Mouse (Mus musculus) right cerebral cortex, postnatal 14 days (tissue): Measurements from ENCODE around the gene Nppc.

Source experiments
- DNase-seq: peaks from one replicate; pipeline ENCODE4 v3.0.0; 2022

Nppc gene

DNA sequence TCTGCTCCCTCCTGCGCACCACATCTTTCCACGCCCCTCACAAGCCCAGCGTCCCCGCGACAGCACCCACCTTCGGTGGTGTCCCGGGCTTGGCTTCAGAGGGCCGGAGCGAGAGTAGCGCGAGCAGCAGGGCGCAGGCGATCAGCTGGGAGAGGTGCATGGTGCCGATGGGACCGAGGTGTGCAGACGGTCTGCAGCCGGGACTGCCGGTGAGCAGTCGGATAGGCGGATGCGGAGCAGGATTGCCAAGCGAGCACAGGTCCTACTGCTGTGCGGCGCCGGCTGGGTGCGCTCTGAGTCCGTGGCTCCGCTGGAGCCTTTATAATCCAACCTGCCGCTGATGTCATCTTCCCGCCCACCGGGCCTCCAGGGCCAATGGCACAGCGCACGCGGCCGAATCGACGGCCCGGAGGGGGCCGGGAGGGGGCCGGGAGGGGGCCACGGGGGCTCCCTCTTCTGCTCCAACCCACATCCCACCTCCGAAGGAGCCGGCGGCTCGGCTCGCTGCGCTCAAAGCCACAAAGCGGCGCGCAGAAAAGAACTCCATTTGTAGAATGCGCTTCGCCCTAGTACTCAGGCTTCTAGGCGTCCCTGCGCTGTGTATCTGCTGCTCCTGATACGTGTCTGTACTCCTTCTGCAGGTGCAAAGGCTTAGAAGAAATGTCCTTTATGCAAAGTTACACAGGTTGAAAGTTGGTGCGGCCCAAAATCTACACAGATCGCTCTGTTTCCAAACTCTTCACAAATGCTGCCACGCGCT lies at the start of gene Nppc:
Nppc (minus strand) TSS at position 293 of the 760 bp plus-strand sequence.
- peak; percentile 82 for DNase-seq

DNA sequence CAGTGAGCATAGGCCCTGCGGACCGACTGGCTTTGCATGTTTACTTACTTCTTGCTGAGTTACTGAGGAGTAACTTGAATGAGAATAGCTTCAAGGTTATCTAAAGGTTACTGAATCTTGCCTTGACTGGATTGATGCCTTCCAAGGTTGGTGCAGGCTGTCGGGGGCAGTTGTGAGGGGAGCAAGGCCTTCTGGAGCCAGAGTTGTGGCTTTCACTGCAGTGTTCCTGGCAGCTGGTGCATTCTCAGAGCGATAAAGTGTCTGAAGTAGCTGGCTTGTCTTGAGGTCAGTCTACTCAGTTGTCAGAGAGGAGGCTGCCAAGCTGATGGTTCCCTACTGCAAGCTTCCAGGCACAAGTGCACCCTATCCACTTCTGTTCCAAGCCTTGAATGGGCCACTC lies 49.0 kb upstream of the Nppc start:
- DNase-seq: no peak

DNA sequence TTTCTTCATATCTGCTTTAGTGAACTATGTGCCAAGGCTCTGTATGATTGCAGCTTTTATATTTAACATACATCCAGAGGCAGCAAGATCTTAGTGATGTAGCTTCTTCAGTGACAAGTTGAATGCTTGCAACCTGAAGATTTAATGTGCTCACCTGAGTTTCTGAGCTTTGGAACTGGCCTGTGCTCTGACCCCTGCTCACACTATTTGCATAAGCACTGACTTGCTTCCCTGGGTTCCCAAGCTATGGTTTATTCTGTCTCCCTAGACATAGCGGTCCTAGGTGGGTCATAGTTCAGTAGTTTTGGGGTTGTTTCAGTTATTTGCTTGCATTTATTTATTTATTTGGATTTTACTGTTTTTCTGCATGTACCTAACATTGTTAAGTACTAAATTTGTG lies 47.8 kb upstream of the Nppc start:
- DNase-seq: no peak

DNA sequence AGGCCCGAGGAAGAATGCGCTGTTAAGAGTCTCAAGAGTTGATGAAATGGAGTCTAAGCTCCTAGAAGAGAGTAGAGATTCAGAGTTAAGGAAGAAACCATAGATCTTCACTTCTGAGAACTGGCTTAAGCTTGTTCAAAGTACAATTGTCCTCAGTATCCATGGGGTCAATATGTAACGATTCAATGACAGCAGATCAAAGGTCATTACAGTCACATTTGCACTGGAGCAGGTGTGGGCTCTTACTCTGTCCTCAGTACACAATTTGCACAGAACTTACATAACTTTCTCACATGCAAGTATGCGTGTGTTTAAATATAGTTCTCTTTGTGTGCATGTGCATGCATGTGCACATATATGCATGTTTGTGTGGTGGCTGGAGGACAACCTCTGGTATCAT lies 42.7 kb upstream of the Nppc start:
- DNase-seq: no peak

DNA sequence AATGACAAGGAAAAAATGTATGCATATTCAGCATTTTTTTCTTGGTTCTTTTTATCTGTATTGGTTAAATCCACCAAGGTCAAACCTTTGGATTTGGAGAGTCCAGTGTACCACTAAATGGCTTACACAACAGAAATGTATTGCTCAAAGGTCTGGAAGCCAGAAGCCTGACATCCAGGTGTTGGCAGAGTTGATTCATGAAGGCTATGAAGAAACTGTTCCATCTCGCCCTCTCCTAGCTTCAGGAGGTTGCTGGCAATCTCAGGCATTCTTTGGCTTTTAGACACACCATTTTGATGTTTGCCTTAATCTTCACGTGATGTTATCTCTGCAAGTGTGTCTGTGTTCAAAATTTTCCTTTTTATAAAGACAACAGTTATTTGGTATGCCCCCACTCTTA lies 41.7 kb upstream of the Nppc start:
- DNase-seq: no peak

DNA sequence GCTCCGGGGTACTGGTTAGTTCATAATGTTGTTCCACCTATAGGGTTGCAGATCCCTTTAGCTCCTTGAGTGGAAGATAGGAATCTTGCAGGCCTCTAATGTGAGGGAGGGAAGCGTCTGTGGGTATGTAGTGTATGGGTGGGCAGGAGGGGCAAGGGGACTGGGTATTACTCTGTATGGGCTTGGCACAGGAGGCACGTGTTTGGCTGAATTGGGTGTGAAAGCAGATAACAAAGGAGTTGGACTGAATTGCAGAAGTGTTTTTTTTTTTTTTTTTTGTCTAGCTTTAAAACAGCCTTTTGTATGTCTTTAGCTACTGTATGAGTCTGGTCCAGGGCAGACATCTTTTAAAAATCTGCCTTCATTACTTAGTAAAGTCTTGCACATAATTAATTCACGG lies 39.2 kb upstream of the Nppc start:
- DNase-seq: no peak

DNA sequence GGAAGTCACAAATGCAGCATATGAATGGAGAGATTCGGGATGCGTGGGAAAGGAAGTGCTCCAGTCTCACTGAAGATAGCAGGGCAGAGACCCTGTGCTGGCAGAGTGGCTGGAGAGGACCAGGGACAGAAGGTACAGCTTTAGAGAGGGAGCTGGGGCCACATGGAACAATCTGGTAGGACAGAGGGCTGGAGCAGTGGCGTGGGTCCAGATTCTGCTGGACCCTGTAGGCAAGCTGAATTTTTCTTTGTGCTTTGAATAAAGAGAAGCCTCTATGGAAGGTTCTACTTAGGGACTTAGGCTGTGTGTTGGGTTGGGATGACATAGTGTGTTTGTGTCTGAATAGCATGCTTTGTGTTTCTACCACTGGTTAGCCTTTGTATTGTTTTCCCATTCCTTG lies 35.1 kb upstream of the Nppc start:
- no peak for DNase-seq

DNA sequence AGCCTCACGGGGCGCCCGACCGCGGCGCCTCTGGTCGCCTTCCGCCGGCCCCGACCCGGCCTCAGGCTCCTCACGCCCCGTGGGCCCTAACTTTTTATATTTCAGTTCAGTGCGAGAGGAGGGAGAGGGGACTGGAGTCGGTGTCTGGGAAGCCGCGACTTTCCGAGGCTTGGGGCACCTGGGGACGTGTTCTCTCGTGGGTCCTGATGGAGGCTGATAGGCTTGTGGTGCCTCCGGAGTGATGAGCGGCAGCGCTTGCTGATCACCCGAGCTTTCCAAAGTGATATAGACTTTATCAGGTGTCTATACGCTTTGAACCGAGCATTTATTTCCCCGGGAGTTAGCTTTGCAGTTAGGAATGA lies 33.6 kb upstream of the Nppc start:
- DNase-seq: peak; percentile 30

DNA sequence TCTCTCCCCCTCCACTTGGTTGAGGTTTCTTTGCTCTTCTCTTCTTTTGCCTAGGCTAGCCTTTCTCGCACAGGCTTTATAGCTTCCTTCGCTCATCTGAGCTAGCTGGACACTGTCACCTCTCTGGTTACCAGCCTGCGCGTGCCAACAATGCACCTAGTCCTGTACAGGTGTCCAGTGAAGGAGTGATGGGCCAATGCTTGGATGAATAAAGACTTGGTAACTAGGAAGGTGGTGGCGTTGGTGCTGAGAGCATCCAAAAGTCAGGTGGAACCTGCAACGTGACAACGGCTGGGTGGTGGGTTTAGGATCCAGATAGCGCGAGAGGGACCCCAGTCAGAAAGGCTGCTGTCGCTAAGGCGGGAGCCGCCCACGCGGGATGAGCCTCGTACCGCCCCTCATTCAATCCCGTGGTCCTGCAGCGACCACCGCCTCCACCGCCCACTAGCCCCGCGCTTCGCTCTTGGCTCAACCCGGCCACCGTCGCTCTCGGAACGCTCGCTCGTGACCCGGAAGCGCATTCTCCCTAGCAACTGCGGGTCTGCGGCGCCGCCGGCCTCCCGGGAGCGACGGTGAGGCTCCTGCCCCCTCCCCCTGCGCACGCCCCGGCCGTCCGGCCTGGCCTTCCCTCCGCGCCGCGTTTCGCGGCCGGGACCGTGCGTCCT lies 33.1 kb upstream of the Nppc start, which contains the start of gene Dis3l2:
Dis3l2 (plus strand) TSS at position 509 of the 665 bp plus-strand sequence.
- DNase-seq: peak; percentile 88

DNA sequence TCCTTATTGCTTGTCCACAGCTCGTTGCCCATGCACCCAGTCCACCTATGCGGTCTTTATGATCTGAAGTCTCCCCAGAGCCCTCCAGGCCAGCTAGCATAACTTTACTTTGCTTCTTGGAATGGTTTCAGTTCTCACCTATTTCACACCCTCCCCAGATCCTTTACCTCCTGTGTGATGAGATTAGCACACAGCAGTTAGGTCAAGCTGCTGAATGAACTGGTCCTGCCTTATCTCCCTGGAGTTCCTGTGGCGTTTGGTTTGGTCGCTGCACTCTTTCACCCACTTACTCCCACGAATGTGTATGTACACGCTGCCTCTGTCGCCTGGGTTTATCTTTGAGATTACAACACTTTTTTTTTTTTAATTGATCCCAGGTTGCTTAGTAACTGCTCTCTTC lies 30.0 kb upstream of the Nppc start:
- no peak for DNase-seq

DNA sequence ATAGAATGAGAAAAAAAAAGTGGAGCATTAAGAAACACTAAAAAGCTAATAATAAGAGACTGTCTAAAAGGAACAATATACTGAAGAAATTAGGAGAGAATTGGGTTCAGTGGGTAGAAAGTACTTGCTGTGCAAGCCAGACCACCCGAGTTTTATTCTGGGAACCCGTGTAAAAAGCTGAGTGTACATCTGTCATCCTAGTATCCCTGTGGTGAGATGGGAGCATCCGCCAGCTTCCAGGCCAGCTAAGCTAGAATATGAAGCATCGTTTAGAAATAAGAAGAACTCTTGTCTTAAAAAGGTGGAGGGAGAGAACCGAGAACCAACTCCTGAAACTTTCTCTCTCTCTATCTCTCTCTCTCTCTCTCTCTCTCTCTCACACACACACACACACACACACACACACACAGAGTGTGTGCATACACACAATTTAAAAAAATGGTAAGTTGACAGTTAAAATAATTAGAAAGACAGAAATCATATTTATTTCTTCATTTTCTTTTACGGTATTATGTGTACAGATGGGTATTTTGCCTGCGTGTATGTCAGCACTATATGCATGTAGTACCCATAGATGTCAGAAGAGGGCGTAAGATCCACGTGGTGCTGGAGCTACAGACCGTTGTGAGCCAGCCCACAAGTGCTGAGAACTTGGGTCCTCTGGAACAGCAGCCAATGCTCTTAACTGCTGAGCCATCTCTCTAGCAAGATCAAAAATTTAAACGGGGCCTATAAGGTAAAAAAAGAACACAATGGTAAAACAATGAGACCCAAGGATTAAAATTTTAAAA lies 29.2 kb upstream of the Nppc start:
- no peak for DNase-seq

DNA sequence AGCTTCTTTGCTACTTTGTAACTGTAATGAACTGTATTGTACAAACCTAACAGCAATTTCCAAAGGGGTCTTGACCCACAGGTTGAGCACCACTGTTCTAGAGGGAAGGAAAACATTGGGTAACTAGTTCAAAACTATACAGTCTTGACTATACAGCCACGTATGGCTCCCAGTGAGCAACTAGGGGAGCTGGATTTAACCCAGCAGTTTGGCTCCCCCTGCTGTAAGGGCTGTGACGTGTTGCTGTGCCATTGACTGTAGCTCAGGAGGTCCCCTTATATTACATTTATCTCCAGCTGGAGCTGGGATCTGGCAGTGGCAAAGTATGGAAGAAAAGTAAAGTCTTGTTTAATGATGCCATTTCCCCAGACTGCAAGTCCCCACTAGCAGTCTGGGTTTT lies 28.4 kb upstream of the Nppc start:
- no peak for DNase-seq

DNA sequence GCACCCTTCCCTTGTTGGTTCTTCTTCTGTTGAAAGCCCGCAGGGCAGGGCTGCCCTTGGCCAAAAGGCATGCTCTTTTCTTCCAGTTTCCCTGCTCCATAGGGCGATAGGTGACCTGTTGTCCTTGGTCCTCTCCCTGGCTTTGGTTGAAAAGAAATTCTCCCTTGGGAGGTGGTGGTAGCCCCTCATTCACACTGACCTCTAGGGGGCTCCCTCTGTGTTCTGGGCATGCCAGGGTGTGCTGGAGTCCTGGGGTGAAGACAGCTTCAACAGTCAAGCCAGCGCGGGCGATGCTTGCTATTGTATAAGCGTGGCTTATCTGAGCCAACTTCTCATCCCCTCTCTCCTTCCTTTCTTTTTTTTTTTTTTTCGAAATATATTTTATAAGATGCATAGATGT lies 26.6 kb upstream of the Nppc start:
- no peak for DNase-seq

DNA sequence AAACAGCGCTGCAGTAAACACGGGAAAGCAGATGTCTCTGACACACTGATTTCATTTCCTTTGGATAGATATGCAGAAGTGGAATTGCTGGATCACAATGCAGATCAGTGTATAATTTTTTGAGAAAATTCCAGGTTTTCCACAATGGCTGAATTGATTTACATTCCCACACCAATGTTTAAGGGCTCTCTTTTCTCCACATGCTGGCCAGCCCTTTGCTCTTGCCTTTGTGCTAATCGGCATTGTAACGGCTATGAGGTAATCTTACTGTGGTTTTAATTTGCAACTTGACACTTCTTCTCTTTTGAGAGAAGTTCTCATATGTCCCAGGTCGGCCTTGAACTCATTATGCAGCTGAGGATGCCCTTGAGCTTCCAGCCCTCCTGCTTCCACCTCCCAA lies 20.7 kb upstream of the Nppc start:
- DNase-seq: no peak

DNA sequence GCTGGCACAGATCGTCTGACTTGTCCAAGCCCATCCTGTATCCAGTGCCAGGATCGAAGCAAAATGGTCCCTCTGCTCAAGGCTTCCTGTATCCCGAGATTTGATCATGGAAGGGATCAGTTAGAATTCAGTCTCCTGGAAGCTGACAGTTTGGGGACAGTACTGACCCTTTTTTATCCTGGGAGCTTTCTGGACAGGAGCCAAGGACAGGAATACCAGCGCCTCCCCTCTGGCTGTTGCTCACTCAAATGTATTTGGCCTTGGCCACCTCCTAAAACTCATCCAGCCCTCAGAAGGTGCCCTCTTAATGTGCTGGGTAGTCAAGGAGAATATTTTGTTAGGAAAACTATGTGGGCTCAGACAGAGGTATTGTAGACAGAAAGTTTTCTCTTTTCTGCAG lies 16.9 kb upstream of the Nppc start:
- no peak for DNase-seq

DNA sequence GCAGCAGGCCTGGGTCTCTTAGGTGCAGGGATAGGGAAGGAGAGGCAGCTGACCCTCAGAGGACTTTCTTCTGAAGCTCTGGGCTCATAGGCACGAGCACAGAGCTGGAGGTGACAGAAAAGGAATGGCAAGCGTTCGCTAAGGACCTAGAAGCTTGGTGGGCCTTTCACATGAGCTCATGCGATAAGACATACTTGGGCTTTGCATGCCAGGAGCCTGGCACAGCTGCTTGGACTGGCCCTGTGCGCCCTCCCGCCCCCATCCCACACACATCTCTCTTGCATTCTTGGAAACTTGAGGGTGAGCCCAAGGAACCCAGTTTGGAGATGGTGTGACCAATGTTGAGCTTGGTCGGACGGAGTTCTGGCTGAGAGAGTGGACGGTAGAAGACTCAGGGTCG lies 8.3 kb upstream of the Nppc start:
- no peak for DNase-seq

DNA sequence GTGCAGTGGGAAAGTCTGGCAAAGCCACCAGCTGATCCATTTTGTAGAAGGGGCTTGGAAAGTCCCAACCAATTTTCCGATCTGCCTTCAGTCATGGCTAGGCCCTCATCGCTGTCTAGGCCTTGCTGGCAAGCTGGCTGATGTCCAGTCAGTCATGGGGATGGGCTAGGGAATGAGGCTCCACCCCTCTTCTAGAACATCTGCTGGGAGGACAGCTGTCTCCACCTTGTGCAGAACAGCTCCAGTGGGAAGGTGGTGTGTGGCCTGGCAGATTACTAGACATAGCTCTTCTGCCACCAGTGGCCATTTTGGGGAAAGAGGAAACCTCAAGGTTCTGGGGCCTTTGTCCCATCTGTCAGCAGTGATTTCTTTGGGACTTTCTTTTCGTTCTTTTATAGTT lies 7.3 kb upstream of the Nppc start:
- DNase-seq: no peak

DNA sequence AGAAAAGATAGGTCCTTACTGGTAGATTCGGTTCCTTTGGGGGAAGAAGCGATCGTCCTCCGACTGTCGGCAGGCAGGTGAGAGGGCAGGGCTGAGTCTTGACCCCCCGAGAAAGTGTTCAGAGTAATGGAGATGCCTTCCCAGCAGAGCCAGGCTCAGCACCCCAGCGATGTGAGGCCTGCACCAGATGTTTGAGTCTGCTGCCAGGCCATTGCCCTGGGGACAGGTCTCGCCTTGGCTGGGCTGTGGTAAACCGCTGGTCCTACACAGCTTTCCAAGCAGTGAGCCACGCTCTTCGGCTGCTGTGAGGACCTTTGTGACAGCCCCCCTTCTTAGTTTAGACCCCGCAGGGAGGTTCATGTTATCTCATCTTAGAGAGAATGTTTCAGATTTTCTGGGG lies 4.8 kb upstream of the Nppc start:
- DNase-seq: no peak

DNA sequence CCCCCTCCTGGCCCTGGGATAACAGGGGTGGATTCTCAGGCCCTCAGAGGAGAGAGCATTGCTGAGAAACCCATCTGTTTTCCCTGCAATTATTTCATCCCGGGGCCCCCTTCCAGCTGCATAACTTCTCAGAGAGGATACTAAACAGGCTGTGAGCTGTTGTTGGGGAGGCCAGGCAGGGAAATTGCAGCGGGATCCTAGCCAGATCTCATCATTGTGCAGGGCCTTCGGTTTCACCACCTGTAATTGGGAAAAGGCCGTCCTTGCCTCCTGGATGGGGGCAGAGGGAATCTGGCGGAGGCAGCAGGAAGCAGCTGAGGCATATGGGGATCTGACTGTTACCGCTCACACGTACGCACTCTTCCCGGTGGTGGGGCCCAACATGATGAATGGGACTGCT lies 4.0 kb upstream of the Nppc start:
- DNase-seq: no peak

DNA sequence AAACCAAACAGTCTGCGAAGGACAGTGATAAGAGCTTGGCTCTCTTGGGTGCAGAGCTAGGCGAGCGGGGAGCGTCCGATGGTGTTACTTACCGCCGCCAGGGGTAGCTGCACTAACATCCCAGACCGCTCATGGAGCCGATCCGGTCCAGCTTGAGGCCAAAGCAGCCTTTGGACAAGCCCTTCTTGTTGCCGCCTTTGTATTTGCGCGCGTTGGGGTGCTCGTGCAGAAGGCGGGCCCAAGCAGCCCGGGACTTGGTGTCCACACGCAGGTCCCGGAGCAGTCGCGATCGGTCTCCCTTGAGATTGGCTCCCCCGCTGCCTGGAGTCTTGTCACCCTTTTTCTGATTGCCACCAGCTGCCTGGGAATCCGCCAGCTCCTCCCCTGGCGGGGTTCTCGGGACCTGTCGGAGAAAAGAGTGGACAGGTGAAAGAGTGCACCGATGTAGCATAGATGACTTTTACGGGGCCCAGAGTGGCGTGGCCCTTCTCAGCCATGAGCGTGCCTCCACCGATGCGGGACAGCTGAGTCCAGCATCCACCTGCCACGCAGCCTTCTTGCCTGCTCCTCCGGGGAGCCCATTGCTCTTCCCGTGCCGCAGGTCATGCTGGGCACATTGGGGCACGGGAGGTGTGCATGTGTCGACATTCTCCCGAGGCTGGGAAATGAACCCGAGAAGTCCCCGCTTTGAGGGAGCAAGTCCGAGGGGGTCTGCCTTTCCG lies 658 bp downstream of the Nppc start:
- DNase-seq: peak; percentile 73

DNA sequence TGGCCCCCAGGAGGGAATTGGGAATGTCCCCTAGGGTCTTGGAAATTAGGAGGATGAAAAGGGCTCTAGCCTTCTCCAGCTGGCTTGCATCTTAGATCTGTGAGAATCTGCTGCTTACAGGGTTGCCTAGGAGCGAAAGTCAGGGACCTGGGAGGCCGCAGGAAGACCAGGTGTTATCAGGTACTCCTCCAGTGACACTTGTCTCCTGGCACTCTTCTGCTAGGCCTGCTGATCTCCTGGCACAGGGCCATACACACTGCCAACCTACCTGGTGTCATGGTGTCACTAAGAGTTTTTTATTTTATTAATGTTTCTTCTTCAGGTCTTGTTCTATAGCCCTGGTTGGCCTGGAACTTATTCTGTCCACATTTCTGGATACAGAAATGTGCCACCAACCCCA lies 5.3 kb downstream of the Nppc start:
- no peak for DNase-seq

DNA sequence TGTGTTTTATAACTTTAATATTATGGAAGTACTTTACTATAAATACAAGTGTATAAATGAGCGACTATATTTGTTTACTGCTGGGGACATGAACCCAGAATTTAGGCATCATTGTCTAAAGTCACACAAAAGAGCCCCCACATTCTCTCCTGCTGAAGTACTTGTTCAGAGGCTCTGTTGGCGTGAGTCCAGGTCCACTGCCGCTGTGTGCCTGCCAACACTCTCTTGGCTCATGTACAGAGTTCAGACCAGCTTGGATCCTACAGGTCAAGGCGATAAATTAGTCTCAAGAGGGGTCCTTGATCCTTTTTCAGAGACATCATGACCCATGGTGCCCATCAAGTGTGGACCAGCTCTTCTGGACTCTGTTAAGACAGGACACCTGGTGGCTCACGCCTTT lies 13.3 kb downstream of the Nppc start:
- no peak for DNase-seq

DNA sequence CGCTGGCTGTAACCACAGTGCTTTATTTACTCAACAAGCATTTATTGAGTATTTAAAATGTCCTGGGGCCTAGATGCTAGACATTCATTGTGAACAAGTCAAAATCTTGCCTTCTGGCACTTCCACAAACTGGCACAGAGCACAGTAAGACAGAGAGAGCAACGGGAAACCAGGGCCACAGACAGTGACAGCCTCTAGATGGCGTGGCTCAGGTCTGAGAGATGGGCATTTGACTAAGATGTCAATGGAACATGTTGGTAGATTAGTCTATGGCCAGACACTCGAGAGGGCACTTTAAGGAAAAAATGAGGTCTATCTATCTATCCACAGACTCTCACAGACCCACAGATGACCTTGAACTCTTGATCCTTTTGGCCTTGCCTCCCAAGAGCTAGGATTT lies 17.7 kb downstream of the Nppc start:
- DNase-seq: no peak
